Comparison of ENCODE assay signal across 7 mouse cellular contexts in the genomic region with DNA sequence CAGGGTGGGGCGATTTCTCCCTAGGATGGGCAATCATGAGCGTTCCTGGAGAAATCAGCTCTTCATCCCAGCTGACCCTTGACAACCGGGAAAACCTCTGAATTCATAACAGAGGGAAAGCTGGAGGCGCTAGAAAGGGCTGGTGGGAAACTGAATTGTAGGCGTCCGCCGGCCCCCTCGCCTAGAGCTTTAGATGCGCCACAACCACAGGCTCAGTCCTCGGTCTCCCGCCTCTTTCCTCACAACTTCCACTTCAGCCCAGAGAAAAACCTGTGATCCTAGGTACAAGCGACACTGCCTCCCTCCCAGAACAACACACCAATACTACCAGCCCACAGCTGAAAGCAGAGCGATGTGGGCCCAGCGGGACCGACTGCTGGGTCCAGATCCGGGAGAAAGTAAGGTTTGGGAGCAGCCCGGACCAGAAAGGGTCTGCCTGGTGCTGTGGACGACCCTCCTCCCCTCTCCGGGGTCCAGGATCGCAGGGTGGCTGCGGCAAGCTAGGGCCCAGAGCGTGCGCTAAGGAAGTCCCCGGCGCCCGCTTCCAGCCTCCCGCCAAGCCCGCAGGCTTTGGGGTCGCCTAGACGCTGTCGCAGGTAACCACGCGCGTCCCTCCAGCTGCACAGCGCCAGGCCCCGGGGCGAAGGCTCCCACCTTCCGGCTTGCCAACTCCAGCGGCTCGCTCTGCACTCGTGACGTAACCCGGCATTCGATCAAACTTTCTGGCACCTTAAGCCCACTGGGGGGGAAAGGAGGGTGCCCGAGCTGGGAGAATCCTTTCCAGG. TPM values are rescaled to one million over a fixed set of nuclear protein-coding genes. Genes with fewer than 3 reads are reported as not detected.
DNase-seq lines count a peak whose midpoint lies in the region; ATAC-seq and TF ChIP-seq lines count a peak whose summit lies in the region.

No protein-coding gene starts in this region.

- no peaks in the 10 kb centered on the region for H3K4me1 ChIP-seq in heart, postnatal 0 days (ENCODE audit: control insufficient read depth, insufficient read depth)
- peaks cover 55% of the 10 kb centered on the region for H3K4me1 ChIP-seq in midbrain, embryonic 10.5 days

- no peak for ATAC-seq in heart, postnatal 0 days (ENCODE audit: insufficient read depth, low read depth)

- DNase-seq in NIH3T3 (ENCODE audit: low read depth), result peak; percentile 79
- DNase-seq in embryo, embryonic 11.5 days (ENCODE audit: low read depth, low spot score), result peak; percentile 36
- DNase-seq in heart, postnatal 0 days (ENCODE audit: low spot score), result peak; percentile 52
- DNase-seq in kidney, postnatal 4 days, result peak; percentile 64 to 78
- DNase-seq in midbrain, embryonic 10.5 days (ENCODE audit: low spot score), result peak; percentile 74
- DNase-seq in spleen, postnatal 4 days (ENCODE audit: low spot score in 2 of 2), result peak; percentile 16 to 69

- no peaks in the 10 kb centered on the region for H3K9me3 ChIP-seq in heart, postnatal 0 days (replicated peaks; ENCODE audit: control insufficient read depth, low read length)
- no peaks in the 10 kb centered on the region for H3K9me3 ChIP-seq in midbrain, embryonic 10.5 days (replicated peaks)

- peak overlapping the region; percentile 71 for H3ac ChIP-seq in C2C12 (ENCODE audit: control insufficient read depth, insufficient read length, low read depth)

- no peak for TF ChIP-seq EP300 in heart, postnatal 0 days (IDR thresholded peaks at IDR 0.05; ENCODE audit: low read depth)

- H3K4me2 ChIP-seq in heart, postnatal 0 days (ENCODE audit: low read depth, low read length), result peak overlapping the region; percentile 100

- H3K79me2 ChIP-seq in C2C12 (ENCODE audit: control insufficient read depth, insufficient read depth), result peaks cover 77% of the 10 kb centered on the region

- peaks cover 58% of the 10 kb centered on the region for H3K79me3 ChIP-seq in C2C12 (ENCODE audit: low read depth)

- under 1% methylated on average over 45 of the region's 45 CpGs for WGBS in heart, postnatal 0 days
- under 1% methylated on average over 45 of the region's 45 CpGs for WGBS in midbrain, embryonic 10.5 days

- peak overlapping the region; percentile 52 for H3K27ac ChIP-seq in heart, postnatal 0 days (ENCODE audit: low read depth)
- H3K27ac ChIP-seq in midbrain, embryonic 10.5 days (replicated peaks), result peak overlapping the region; percentile 99

- TF ChIP-seq CTCF in C2C12 (IDR thresholded peaks at IDR 0.05; ENCODE audit: control insufficient read depth, insufficient read depth, insufficient read length), result no peak
- no peak for TF ChIP-seq CTCF in heart, postnatal 0 days (IDR thresholded peaks at IDR 0.05; ENCODE audit: low read depth)

- H3K36me3 ChIP-seq in C2C12 (ENCODE audit: control insufficient read depth, insufficient read depth), result no peaks in the 10 kb centered on the region
- H3K36me3 ChIP-seq in heart, postnatal 0 days (replicated peaks; ENCODE audit: control insufficient read depth, insufficient read depth, low read length), result no peaks in the 10 kb centered on the region
- H3K36me3 ChIP-seq in midbrain, embryonic 10.5 days, result no peaks in the 10 kb centered on the region

- peak overlapping the region; percentile 83 for H3K9ac ChIP-seq in heart, postnatal 0 days (replicated peaks; ENCODE audit: low read depth, low read length)

- no peaks in the 10 kb centered on the region for H3K27me3 ChIP-seq in C2C12 (ENCODE audit: control insufficient read depth, insufficient read depth, insufficient read length)
- H3K27me3 ChIP-seq in heart, postnatal 0 days (ENCODE audit: control insufficient read depth, insufficient read depth, low read length), result no peaks in the 10 kb centered on the region; the same call in 1 of the 2 replicates
- peaks cover 48% of the 10 kb centered on the region for H3K27me3 ChIP-seq in midbrain, embryonic 10.5 days (ENCODE audit: low read depth, poor library complexity, severe bottlenecking)

- H3K4me3 ChIP-seq in C2C12 (ENCODE audit: insufficient read depth, poor library complexity, severe bottlenecking), result peak overlapping the region; percentile 74
- peak overlapping the region; percentile 91 for H3K4me3 ChIP-seq in heart, postnatal 0 days (ENCODE audit: low read depth, low read length)
- H3K4me3 ChIP-seq in midbrain, embryonic 10.5 days, result peak overlapping the region; percentile 86

TF ChIP-seq in C2C12, 6 proteins besides CTCF, POLR2A, EP300 and RAD21:
- TF ChIP-seq MYOD1 (IDR thresholded peaks at IDR 0.05; ENCODE audit: control insufficient read depth, insufficient read length, low read depth) (no peak), FOSL1 (IDR thresholded peaks at IDR 0.05; ENCODE audit: insufficient read depth, low read length, poor library complexity, severe bottlenecking) (no peak), CEBPB (IDR thresholded peaks at IDR 0.05; ENCODE audit: low read depth) (no peak)
TF ChIP-seq in C2C12: peak in this region for 0.

RNA-seq across cellular contexts. Expression of gene Efna5, which starts 1.4 kb away (rescaled TPM):
- polyA plus RNA-seq in C2C12 (2012; fragmentation: generic; extraction: Trizol), result 8.1 TPM
- total RNA-seq in heart, postnatal 0 days (2014; rRNA removed; ENCODE audit: low replicate concordance), result 3.7 and 5.4 TPM in 2 replicates
- polyA plus RNA-seq in heart, postnatal 0 days (2015; fragmentation: Nextera tagmentation; extraction: Ambion mirVana), result 16.2 and 17.0 TPM in 2 replicates
- 58.8 and 80.0 TPM in 2 replicates for polyA plus RNA-seq in midbrain, embryonic 10.5 days (2016; fragmentation: Nextera tagmentation; extraction: Ambion mirVana)
